Mouse (Mus musculus) heart, adult 2 months (tissue): ENCODE measurements at regions not wholly inside any gene's neighbourhood (a gene's known extent, or its start where the extent isn't known, plus 50 kb on each side); places are given as distances from the start of the nearest gene placed in this dataset.

Source experiments
- DNase-seq, 2 experiments: peaks; one replicate each; pipeline ENCODE4 v3.0.0; 2021
- H3K27ac ChIP-seq: fragments of 200-600 bp; 2 replicates; pipeline ENCODE4 v1.8.1; 2022
- H3K27me3 ChIP-seq: fragments of 200-500 bp; 2 replicates; pipeline ENCODE4 v1.6.1; 2012; ENCODE audit warnings: mild to moderate bottlenecking, low read length, inconsistent platforms, mixed read lengths; ENCODE audit not compliant: control insufficient read depth, insufficient read depth
- H3K36me3 ChIP-seq: fragments of 200-500 bp; 2 replicates; pipeline ENCODE4 v1.6.1; 2012; ENCODE audit warnings: low read length, inconsistent platforms; ENCODE audit not compliant: control insufficient read depth, insufficient read depth
- H3K4me1 ChIP-seq: fragments of 200-500 bp; 2 replicates; pipeline ENCODE4 v1.6.1; 2011; ENCODE audit warnings: low read length; ENCODE audit not compliant: control insufficient read depth, insufficient read depth
- H3K4me3 ChIP-seq: fragments of 200-600 bp; 2 replicates; pipeline ENCODE4 v1.8.1; 2022
- H3K79me2 ChIP-seq: fragments of 200-500 bp; replicated peaks from 2 replicates; pipeline ENCODE4 v1.6.1; 2012; ENCODE audit warnings: mild to moderate bottlenecking, inconsistent platforms, low read length, moderate library complexity, mixed read lengths; ENCODE audit not compliant: control insufficient read depth, insufficient read depth
- H3K9ac ChIP-seq: fragments of 200-500 bp; 2 replicates; pipeline ENCODE4 v1.6.1; 2012; ENCODE audit warnings: low read depth, mild to moderate bottlenecking, control low read depth, inconsistent platforms, low read length, mixed read lengths
- CTCF ChIP-seq: fragments of 200-600 bp; IDR thresholded peaks from 2 replicates; pipeline ENCODE4 v1.8.1; 2022; ENCODE audit warnings: antibody characterized with exemption, mild to moderate bottlenecking, moderate library complexity
- EP300 ChIP-seq: fragments of 200-500 bp; IDR thresholded peaks from 2 replicates; pipeline ENCODE4 v1.6.1; 2011; ENCODE audit warnings: low read depth, low read length, control low read depth; ENCODE audit not compliant: insufficient read depth
- POLR2A ChIP-seq: fragments of 200-500 bp; IDR thresholded peaks from 2 replicates; pipeline ENCODE4 v1.6.1; 2011; ENCODE audit warnings: mild to moderate bottlenecking, low read depth, low read length, control low read depth; ENCODE audit not compliant: insufficient read depth
- WGBS: fragments of 180-500 bp; shearing (Covaris S2); methylation state at CpG from one replicate; pipeline ENCODE4 v1.1.7; 2018; 5-methylcytosine and 5-hydroxymethylcytosine counted together
- intact Hi-C: fragments of 180-260 bp; cut with DNase I; formaldehyde crosslinking; loops from one replicate; pipeline ENCODE4 v1.15.1; 2025

DNA sequence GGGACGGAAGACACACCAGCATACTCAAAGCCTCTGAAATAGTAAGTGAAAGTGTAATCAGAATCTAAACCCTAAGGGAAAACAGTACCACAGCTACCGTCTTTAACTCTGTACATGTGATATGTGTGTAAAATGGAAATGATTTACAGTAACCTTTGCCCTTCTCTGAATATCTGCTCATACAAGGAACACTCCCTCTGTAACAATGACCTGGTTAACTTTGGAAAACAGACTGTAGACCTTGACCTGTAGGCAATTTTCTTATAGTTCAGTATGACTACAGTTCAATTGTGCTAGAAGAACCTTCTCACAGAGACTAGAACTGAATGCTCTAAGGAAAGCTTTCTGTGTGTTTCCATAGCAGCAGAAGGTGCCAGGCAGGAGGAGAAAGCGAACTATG lies 226.4 kb downstream of the Gm11361 start:
- TF ChIP-seq CTCF, result no peak
- TF ChIP-seq POLR2A, result no peak
- TF ChIP-seq EP300, result no peak
- Histone ChIP-seq H3K9ac (no peak overlapping the region), H3K4me1 (peaks cover 2% of the 10 kb centered on the region), H3K36me3 (no peaks in the 10 kb centered on the region; the same call in 1 of the 2 replicates), H3K79me2 (no peaks in the 10 kb centered on the region), H3K27ac (no peak overlapping the region), H3K27me3 (no peaks in the 10 kb centered on the region), H3K4me3 (no peak overlapping the region)
- intact Hi-C loops, result no loop called here
- WGBS, result 67% methylated on average over 3 of the region's 3 CpGs
- no peak for DNase-seq

DNA sequence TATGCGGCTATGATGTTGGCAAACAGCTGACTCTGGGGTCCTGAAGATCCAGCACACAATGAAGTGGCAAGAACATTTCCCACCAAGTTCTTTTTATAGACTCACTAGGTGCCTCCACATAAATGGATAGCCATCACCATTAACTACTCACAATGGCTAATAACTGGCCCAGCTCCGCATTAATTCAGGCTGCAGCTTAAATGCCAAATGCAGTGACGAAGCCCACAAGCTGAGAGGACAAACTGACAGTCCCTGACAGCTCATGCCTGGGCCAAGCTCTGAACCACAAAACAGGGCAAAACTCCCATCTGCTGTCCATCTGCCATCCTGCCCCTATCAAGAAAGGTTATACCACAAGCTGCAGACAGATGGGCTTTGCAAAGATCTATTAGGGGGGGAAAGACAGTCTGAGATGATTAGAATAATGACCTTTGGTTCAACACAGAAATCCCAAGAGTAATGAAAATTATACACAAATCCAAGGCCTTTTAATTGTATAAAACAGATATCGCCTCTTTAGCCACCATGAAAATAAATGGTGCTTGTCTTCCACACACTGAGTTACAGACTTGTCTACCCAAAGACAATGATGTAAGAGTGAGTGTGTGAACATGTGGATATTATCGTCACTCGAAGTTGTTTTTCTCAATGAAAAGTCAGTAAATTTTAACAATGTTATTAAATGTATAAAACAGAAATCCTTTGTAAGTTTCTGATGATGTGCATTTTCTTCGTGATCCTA lies 224.1 kb downstream of the Gm11361 start:
- Histone ChIP-seq H3K36me3 (no peaks in the 10 kb centered on the region; the same call in 1 of the 2 replicates), H3K4me3 (no peak overlapping the region), H3K4me1 (peaks cover 2% of the 10 kb centered on the region), H3K27me3 (no peaks in the 10 kb centered on the region), H3K9ac (no peak overlapping the region), H3K79me2 (no peaks in the 10 kb centered on the region), H3K27ac (no peak overlapping the region)
- TF ChIP-seq POLR2A, result no peak
- TF ChIP-seq EP300, result no peak
- no peak for TF ChIP-seq CTCF
- intact Hi-C loops, result no loop called here
- WGBS, result 86% methylated on average over 7 of the region's 7 CpGs
- no peak for DNase-seq

DNA sequence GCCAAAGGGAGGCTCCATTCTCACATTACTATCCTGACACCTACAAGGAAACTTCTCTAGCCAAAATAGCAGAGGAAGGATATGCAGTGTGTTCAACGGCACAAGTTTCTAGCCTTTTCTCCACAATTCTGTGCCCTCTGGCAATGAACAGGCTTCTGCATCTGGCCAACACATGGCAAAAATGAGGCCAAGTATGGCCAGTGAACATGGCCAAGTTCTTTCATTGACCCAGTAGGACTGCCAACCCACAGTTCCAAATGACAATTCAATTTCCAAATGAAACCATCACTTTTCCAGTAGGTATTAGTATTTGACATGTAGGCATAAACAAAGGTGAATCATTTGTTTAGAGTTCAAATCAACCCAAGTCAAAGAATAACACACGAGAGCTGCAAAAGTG lies 208.8 kb downstream of the Gm11361 start:
- TF ChIP-seq CTCF (no peak), POLR2A (no peak), EP300 (no peak)
- intact Hi-C loops, result no loop called here
- H3K4me3 ChIP-seq, result no peak overlapping the region

DNA sequence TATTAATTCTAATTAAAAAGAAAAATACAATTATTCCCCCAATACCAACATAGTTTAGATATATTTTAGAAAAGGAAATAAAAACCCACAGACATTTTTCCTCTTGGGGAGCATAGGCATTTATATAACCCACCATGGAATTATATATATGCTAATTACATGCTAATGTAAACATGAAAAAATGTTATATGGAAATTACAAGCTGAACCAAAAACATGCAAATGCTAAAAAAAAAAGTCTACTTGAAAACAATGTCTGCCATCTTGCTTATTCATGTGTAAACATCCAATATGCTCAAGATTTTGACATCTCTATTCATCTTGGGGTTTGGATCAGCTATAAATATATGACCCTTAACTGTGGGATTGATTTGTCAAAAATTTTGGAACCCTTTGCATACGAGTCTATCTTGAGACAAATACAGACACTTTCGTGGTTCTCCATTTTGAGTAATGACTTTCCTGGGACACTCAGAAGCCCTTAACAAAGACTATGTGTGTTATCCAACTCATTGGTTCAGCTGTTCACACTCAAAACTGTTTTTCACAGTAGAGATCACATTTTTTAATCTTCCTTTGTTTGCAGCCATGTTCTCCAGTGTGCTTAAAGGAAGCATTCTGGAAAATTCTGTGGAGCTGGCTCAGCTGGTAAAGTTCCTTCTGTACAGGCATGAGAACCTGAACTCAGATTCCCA lies 208.0 kb downstream of the Gm11361 start:
- DNase-seq, result no peak
- H3K79me2 ChIP-seq, result no peaks in the 10 kb centered on the region
- no peaks in the 10 kb centered on the region for H3K36me3 ChIP-seq
- no peak overlapping the region for H3K27ac ChIP-seq
- 87% methylated on average over 2 of the region's 2 CpGs for WGBS
- H3K4me3 ChIP-seq, result no peak overlapping the region
- no peaks in the 10 kb centered on the region for H3K4me1 ChIP-seq
- no peak overlapping the region for H3K9ac ChIP-seq
- no peak for TF ChIP-seq POLR2A
- no peak for TF ChIP-seq CTCF
- no peak for TF ChIP-seq EP300
- no peaks in the 10 kb centered on the region for H3K27me3 ChIP-seq
- intact Hi-C loops, result no loop called here

More for the DNA sequence above, 208.8 kb downstream of the Gm11361 start:
- H3K36me3 ChIP-seq, result no peaks in the 10 kb centered on the region
- no peak overlapping the region for H3K9ac ChIP-seq
- 75% methylated on average over 2 of the region's 2 CpGs for WGBS
- no peaks in the 10 kb centered on the region for H3K4me1 ChIP-seq
- no peaks in the 10 kb centered on the region for H3K79me2 ChIP-seq
- no peaks in the 10 kb centered on the region for H3K27me3 ChIP-seq
- no peak for DNase-seq
- no peak overlapping the region for H3K27ac ChIP-seq

DNA sequence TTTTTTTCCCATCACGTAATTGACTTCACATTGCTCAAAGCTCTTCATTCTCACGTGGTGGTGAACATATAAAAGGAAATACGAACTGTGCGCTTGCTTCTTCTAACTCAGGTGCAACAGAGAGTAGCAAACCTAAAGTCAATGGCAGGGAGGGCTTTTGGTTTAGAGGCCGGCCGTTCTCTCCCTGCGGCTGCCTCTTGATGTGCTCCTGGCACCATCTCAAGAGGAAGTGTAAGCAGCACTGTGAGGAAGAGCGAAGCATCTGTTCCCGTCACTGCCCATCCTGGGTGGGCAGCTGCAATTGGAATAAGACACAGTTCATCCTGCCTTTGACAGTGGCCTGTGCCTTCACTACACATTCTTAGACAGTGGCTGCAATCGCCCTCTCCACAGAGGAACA lies 204.0 kb downstream of the Gm11361 start:
- 72% methylated on average over 10 of the region's 10 CpGs for WGBS
- Histone ChIP-seq H3K4me3 (no peak overlapping the region), H3K27me3 (no peaks in the 10 kb centered on the region), H3K4me1 (no peaks in the 10 kb centered on the region), H3K27ac (no peak overlapping the region), H3K9ac (no peak overlapping the region), H3K36me3 (no peaks in the 10 kb centered on the region), H3K79me2 (no peaks in the 10 kb centered on the region)
- no peak for DNase-seq
- intact Hi-C loops, result no loop called here
- TF ChIP-seq CTCF, result no peak
- no peak for TF ChIP-seq EP300
- TF ChIP-seq POLR2A, result no peak

DNA sequence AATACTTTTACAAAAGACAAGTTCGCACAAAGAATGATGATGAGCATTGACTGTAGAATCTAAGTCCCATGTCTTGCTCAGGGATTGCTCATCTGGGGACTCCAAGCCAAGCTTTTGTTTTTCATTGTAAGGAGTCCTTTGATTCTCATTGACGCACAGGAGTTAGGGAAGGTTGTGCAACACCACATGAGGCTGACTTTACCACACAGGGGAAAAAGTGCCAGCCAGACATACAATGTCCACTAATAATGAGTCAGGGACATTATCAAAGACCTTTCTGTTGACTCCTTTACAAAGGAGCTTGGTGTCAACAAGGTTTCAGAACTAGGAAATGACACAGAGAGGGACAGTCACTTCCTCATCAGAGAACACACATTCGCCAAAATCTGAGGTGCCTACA lies 200.1 kb downstream of the Gm11361 start:
- WGBS, result 82% methylated on average over 3 of the region's 3 CpGs
- Histone ChIP-seq H3K79me2 (no peaks in the 10 kb centered on the region), H3K27me3 (no peaks in the 10 kb centered on the region), H3K9ac (no peak overlapping the region), H3K36me3 (no peaks in the 10 kb centered on the region), H3K4me1 (no peaks in the 10 kb centered on the region), H3K27ac (no peak overlapping the region), H3K4me3 (no peak overlapping the region)
- TF ChIP-seq CTCF (no peak), EP300 (no peak), POLR2A (no peak)
- intact Hi-C loops, result no loop called here
- DNase-seq, result no peak
